8 mouse cellular contexts compared by ENCODE assay signal in the genomic region with DNA sequence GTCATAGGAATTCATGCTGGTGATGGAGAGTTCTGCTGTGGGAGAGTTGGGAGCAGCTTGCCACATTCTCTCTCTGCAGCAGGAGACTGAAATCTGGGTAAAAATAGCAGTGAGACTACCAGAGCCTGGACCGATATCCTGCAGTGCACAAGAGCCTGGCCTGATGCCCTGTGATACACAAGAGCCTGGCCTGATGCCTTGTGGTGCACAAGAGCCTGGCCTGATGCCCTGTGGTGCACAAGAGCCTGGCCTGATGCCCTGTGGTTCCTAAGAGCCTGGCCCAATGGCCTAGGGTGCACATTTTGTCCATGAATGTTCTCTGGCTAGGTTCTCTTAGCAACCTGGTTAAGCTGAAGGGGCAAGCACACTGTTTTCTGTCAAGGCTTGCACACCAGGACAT.
DNase-seq lines count a peak whose midpoint lies in the region; ATAC-seq and TF ChIP-seq lines count a peak whose summit lies in the region.

No protein-coding gene starts in this region.

- ATAC-seq in hindbrain, postnatal 0 days = peak; percentile 74
- ATAC-seq in hindbrain, embryonic 12.5 days (ENCODE audit: low FRiP score) = no peak

- no peaks in the 10 kb centered on the region for H3K27me3 ChIP-seq in hindbrain, postnatal 0 days (ENCODE audit: insufficient read depth, low read length)
- H3K27me3 ChIP-seq in hindbrain, embryonic 12.5 days = no peaks in the 10 kb centered on the region

- no peak overlapping the region for H3K27ac ChIP-seq in hindbrain, postnatal 0 days
- no peak overlapping the region for H3K27ac ChIP-seq in hindbrain, embryonic 12.5 days
- H3K27ac ChIP-seq in gastrocnemius, adult 2 months = no peak overlapping the region

- H3K36me3 ChIP-seq in hindbrain, postnatal 0 days (ENCODE audit: insufficient read depth, low read length) = no peaks in the 10 kb centered on the region
- no peaks in the 10 kb centered on the region for H3K36me3 ChIP-seq in hindbrain, embryonic 12.5 days

- peak; percentile 71 for DNase-seq in hindbrain, postnatal 0 days (ENCODE audit: low spot score)
- DNase-seq in adrenal gland, postnatal 10 days = peak; percentile 79
- peak; percentile 56 to 76 for DNase-seq in heart, adult 9 months (ENCODE audit: low spot score in 2 of 2)
- peak; percentile 44 to 73 for DNase-seq in left cerebral cortex, postnatal 10 days (ENCODE audit: extremely low spot score in 1 of 2, low spot score in 2 of 2)
- DNase-seq in embryo, embryonic 11 days = no peak
- no peak for DNase-seq in gastrocnemius, adult 2 months
- no peak for DNase-seq in yolk sac, embryonic 10.5 days (ENCODE audit: low spot score)

- H3K4me2 ChIP-seq in hindbrain, postnatal 0 days (ENCODE audit: low read depth, low read length) = no peak overlapping the region
- no peak overlapping the region for H3K4me2 ChIP-seq in hindbrain, embryonic 12.5 days (replicated peaks)

- H3K4me1 ChIP-seq in hindbrain, postnatal 0 days (ENCODE audit: insufficient read depth, low read length) = peaks cover 5% of the 10 kb centered on the region; the same call in 1 of the 2 replicates
- no peaks in the 10 kb centered on the region for H3K4me1 ChIP-seq in hindbrain, embryonic 12.5 days

- H3K4me3 ChIP-seq in hindbrain, postnatal 0 days (ENCODE audit: low read length) = no peak overlapping the region
- no peak overlapping the region for H3K4me3 ChIP-seq in hindbrain, embryonic 12.5 days
- H3K4me3 ChIP-seq in gastrocnemius, adult 2 months = no peak overlapping the region

- 35% methylated on average over 1 of the region's 1 CpGs for WGBS in hindbrain, postnatal 0 days
- 82% methylated on average over 1 of the region's 1 CpGs for WGBS in hindbrain, embryonic 12.5 days

- intact Hi-C loops in left cerebral cortex, postnatal 10 days (cut with DNase I) = no loop called here
- intact Hi-C loops in gastrocnemius, adult 2 months (cut with DNase I) = no loop called here

- H3K9ac ChIP-seq in hindbrain, postnatal 0 days (replicated peaks; ENCODE audit: low read length) = no peak overlapping the region
- no peak overlapping the region for H3K9ac ChIP-seq in hindbrain, embryonic 12.5 days

- no peak for TF ChIP-seq CTCF in hindbrain, postnatal 0 days (IDR thresholded peaks at IDR 0.05; ENCODE audit: low read depth)
- TF ChIP-seq CTCF in gastrocnemius, adult 2 months (IDR thresholded peaks at IDR 0.05) = no peak

- no peaks in the 10 kb centered on the region for H3K9me3 ChIP-seq in hindbrain, postnatal 0 days (ENCODE audit: low read length)
- H3K9me3 ChIP-seq in hindbrain, embryonic 12.5 days (replicated peaks) = no peaks in the 10 kb centered on the region

Comparison
In these comparisons a context has a peak if more than half of its experiments do, and no peak if none do; other contexts are left out.
1. DNase-seq: peak in hindbrain, postnatal 0 days (single experiment), adrenal gland, postnatal 10 days (single experiment), heart, adult 9 months (2 of 2) and left cerebral cortex, postnatal 10 days (2 of 2); none in embryo, embryonic 11 days (single experiment), gastrocnemius, adult 2 months (single experiment) and yolk sac, embryonic 10.5 days (single experiment).